Mouse (Mus musculus) right cerebral cortex, postnatal 36 days (tissue): ENCODE results near the gene Galnt11.

ENCODE experiments used
- DNase-seq, 2 experiments: peaks; one replicate each; pipeline ENCODE4 v3.0.0; 2022; ENCODE audit warnings: low spot score in 2 of 2, mixed read lengths in 1 of 2

Gene Galnt11

DNA sequence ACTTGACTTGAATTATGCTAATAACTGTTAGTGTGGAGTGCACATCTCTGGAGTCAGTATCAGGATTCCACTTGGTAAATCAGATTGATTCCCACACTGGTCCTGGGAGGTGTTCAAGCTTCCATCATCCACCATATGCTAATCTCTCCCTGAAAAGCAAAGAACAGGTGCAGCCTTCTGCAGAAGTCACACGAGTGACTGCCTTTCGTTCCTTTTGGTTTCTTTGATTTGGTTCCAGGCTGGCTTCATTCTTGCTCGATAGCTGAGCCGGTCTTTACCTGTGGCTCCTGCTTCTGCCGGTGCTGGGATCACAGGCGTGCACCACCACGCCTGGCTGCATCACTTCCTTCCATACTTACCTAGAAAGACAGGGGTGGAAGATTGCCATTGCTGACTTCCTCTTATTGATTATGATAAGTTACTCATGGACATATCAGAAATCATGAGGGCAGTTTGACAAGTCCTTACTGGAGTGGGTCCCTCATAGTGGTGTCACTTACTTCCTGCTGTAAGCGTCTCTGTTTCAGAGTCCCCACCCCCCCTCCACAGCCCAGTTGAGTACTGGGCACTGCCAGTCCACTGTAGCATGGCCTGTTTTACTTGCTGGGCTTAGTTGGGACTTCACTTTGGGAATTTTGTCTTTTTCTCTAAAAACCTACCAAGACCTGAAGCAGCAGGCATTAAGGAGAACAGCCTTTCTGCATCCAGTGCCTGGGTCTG lies 31.3 kb downstream of the Galnt11 start:
- DNase-seq, result no peak

DNA sequence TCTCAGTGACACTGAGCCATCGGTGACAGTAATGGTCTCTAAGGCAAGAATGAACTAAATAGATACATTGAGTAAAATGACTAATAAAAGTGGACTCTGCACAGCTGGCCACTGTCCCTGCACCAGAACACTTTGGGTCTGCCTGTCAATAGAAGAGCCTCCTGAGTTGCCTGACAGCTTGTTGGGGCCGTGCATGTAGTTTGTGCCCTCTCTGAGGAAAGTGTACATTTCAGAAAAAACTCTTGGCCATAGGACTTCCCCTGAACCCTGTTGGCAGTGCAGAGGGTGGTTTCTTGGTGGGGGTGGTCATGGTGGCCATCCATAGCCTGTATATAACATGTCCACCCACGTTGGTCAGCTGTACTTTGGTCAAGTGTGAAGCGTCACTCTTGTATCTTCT lies 32.8 kb downstream of the Galnt11 start:
- DNase-seq, result no peak

GRCm38 (mm10) chr5:25256686-25257085 lies 35.0 kb downstream of the Galnt11 start:
- DNase-seq, result peak; percentile 37 to 73

DNA sequence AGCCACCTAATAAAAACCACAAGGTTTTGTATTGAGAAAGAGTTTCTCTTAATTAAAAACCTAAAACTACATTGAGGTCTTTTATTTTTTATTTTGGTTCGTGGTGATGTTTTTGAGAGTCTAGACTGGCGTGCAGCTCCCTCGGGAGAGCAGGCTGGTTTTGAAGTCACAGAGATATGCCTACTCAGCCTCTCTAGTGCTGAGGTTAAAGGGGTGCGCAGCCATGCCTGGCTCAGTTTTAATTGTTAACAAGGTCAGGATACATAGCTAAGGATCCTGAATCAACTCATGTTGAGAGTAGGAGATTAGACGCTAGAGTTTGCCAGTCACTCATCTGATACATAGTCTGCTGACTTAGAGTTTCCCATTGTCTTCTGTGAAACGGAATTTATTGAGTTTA lies 39.7 kb downstream of the Galnt11 start:
- DNase-seq, result no peak

GRCm38 (mm10) chr5:25262266-25262665 lies 40.6 kb downstream of the Galnt11 start:
- no peak for DNase-seq

GRCm38 (mm10) chr5:25268258-25268888 lies 46.7 kb downstream of the Galnt11 start:
- no peak for DNase-seq

GRCm38 (mm10) chr5:25275629-25276028 lies 53.9 kb downstream of the Galnt11 start:
- DNase-seq, result no peak

DNA sequence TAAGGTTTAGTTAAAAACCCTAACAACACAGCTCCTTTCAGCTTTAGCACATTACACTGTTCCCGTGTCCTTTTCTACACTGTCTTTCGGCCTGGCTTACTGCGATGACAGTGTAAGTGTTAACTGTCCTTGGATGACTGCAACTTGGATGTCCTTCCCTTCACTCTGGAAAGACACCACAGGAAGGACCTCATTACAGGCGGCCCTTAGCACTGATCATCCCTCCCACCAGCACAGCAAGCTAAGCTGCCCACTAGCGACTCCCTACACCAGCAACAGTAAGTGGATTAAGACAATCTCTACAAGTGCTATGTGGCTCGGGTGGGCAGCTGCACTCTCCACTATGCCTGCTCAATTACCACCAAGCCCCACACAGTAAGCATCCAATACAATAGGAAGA lies 54.7 kb downstream of the Galnt11 start:
- DNase-seq, result no peak

GRCm38 (mm10) chr5:25283988-25284387 lies 62.3 kb downstream of the Galnt11 start:
- DNase-seq, result no peak

- peak; percentile 31 to 43 for DNase-seq
Observed at GRCm38 (mm10) chr5:25296830-25297229, 75.1 kb downstream of the Galnt11 start.

DNA sequence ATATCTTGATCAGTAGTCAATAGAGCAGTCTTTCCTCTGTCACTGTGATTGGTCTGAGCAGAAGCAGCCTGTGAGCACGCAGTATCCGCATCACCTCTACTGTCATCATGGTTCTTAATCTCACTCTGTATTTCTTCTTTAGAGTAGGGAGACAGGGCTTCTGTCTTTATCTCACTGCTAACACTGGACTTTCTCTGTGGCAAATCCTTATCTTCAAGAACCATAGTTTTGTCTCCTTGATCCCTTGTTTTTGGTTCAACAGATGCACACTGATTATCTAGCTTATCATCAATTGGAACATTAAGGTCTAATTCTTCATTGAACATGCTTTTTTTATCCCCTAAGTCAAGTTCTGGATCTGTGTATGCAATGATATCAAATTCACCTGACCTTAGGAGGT lies 88.5 kb downstream of the Galnt11 start:
- DNase-seq, result no peak

GRCm38 (mm10) chr5:25313881-25314280 lies 92.2 kb downstream of the Galnt11 start:
- no peak for DNase-seq
